Mouse (Mus musculus): ENCODE data around the gene Igsf8. TPM values are rescaled to one million over a fixed set of nuclear protein-coding genes. Genes with fewer than 3 reads are reported as not detected.

Igsf8 gene
- polyA plus RNA-seq, 1 experiment from 2014 or later = 169 TPM

DNA sequence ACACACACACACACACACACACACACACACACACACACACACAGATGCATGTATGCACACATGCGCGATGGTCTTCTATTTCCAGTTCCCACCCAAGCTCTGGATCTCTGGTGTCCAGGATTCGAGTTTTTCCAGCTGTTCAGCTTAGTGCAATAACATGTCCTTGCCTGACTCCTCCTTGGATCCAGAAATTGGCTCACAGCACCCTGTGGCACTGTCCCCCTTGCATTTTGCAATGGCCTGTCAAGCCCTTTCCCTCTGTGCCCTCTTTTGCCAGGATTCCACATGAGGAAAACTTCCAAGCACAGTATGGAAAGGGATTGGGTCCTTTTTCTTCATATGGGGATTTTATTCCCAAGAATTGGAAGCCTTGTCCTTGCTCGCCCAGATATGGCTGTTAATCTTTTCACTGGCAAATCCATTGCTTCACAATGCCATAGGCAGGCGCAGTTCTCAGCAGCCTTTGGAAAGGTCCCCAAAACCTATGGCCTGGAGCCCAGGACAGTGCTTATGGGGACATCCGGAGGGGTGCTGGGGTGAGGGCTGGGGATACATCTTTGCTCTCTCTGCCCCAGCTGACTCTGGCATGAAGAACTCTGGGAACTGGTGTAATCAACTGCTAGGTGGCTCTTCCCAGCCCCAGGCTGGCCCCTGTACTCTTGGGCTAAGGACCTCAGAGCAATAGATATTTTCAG lies 35.5 kb downstream of the Igsf8 start:
- 79% methylated on average over 6 of the region's 6 CpGs for WGBS
- H3K4me2 ChIP-seq = peak overlapping the region; percentile 46
- H3K36me3 ChIP-seq (ENCODE audit: poor library complexity, severe bottlenecking) = no peaks in the 10 kb centered on the region
- no peaks in the 10 kb centered on the region for H3K27me3 ChIP-seq
- no peaks in the 10 kb centered on the region for H3K9me3 ChIP-seq (replicated peaks)
- H3K27ac ChIP-seq = peak overlapping the region; percentile 73
- peak overlapping the region; percentile 27 for H3K4me3 ChIP-seq
- no peak for ATAC-seq
- H3K9ac ChIP-seq = peak overlapping the region; percentile 45
- H3K4me1 ChIP-seq = peaks cover 60% of the 10 kb centered on the region

DNA sequence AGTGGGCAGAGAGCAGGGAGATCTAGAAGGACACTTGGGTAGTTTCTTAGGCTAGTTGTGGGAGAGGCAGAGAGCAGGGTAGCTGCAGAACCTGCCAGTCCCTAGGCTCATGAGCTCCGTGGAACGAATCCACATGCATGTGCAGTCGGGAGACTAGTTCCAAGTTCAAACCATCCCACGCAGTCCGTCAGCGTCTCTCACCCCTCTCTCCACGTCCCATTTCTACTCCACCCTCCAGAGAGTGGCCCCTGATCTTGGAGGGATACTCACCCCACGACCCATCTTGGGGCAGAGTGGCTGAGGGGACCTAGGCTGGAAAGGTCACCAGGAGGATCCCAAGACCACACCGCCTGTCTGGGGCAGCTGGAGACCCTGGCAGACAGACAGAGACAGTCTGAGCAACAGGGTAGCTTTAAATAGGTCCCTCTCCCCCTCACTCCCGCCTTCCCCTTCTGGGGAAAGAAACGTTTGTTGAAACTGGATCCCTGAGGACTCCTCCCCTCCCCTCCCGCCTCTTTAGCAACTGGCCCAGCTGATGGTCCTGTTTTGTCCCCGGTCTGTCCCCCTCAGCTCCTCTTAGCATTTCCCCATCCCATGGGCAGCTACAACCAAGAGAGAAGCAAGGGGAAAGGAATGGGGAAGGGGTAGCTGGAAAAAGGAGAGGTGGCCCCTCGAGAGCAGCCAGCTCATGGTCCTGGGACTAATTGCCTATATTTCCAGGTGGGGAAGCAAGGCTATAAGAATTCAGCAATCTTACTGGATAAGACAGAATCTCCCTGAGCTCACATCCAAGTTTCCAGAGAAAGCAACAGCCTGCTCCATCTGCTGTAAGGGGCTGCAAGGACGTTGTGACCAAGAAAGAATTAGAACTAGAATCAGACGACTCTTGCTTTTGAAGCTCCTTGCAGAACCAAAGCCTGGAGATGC lies 36.4 kb downstream of the Igsf8 start, which contains the start of gene Atp1a2:
Atp1a2 (minus strand) TSS at position 454 of the 927 bp plus-strand sequence.
- WGBS = 12% methylated on average over 16 of the region's 16 CpGs
- Histone ChIP-seq H3K9ac (peak within 1 kb of the TSS; percentile 45), H3K9me3 (replicated peaks) (no peaks in the 10 kb centered on the region), H3K27ac (peak within 1 kb of the TSS; percentile 73), H3K4me3 (peak within 1 kb of the TSS; percentile 27), H3K36me3 (ENCODE audit: poor library complexity, severe bottlenecking) (no peaks in the 10 kb centered on the region), H3K27me3 (no peaks in the 10 kb centered on the region), H3K4me2 (peak within 1 kb of the TSS; percentile 46), H3K4me1 (peaks cover 64% of the 10 kb centered on the region)
- ATAC-seq = peak; percentile 33; the same call in 1 of the 2 replicates

DNA sequence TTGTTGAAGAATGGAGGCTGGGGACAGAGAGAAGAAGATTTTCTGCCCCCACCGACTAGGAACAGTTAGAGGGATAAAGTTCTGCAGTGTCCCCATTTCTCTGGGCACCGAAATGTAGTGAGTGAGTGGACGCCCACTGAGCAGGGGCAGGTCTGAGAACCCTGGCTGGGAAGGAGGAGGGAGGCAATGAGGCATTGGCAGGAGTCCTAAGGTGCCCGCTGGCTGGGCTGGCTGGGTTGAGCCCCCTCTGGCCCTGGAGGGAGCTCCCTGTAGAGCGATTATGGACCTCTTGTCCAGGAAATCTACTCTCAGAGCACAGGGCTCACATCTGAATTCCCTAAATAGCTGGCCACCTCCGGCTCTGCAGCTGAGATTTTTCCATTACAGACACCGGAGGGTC lies 38.1 kb downstream of the Igsf8 start:
- 73% methylated on average over 7 of the region's 7 CpGs for WGBS
- no peak overlapping the region for H3K4me3 ChIP-seq
- H3K4me2 ChIP-seq = no peak overlapping the region
- no peaks in the 10 kb centered on the region for H3K27me3 ChIP-seq
- H3K9me3 ChIP-seq (replicated peaks) = no peaks in the 10 kb centered on the region
- H3K27ac ChIP-seq = no peak overlapping the region
- ATAC-seq = no peak
- H3K36me3 ChIP-seq (ENCODE audit: poor library complexity, severe bottlenecking) = no peaks in the 10 kb centered on the region
- peaks cover 63% of the 10 kb centered on the region for H3K4me1 ChIP-seq
- no peak overlapping the region for H3K9ac ChIP-seq

DNA sequence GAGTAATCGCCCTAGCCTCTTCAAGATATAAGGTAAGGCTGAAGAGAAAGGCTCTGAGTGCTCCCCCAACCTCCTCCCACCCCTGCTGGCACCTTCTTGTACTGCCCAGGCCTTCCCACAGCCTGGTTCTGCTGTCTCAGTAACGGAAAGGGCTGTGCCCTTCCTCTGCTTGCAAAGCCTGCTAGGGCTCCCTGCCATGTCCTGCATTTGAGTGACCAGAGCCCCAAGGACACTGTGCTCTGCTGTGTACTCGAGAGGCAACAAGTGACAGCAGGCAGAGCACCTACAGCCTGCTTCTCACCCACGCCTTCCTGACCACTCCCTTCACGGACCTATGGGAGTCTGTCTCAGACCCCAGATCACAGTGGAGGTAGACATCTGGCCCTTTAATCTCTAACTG lies 38.8 kb downstream of the Igsf8 start:
- WGBS = 74% methylated on average over 5 of the region's 5 CpGs
- H3K9me3 ChIP-seq (replicated peaks) = no peaks in the 10 kb centered on the region
- no peak overlapping the region for H3K4me2 ChIP-seq
- ATAC-seq = no peak
- H3K36me3 ChIP-seq (ENCODE audit: poor library complexity, severe bottlenecking) = no peaks in the 10 kb centered on the region
- no peak overlapping the region for H3K9ac ChIP-seq
- peaks cover 55% of the 10 kb centered on the region for H3K4me1 ChIP-seq
- no peaks in the 10 kb centered on the region for H3K27me3 ChIP-seq
- no peak overlapping the region for H3K27ac ChIP-seq
- H3K4me3 ChIP-seq = no peak overlapping the region

DNA sequence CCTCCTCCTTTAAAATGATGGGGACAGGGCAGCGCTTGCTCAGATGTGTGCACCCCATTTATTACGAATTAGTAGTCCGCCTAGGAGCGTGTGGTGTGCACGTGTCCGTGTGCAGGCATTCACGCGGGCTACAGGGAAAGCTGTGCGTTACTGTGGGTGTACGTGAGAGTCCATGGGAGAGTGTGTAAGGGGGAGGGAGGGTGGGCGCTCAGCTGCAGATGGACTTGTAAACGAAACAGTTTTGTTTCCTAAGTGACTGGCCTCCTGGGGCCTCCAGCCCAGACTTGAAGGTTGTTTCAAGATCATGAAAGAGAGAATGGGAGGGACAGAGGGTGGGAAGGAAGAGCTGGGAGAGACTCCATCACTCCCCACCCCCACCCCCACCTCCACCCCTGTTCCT lies 39.7 kb downstream of the Igsf8 start:
- H3K4me1 ChIP-seq = peaks cover 46% of the 10 kb centered on the region
- no peaks in the 10 kb centered on the region for H3K36me3 ChIP-seq (ENCODE audit: poor library complexity, severe bottlenecking)
- H3K27ac ChIP-seq = no peak overlapping the region
- no peak overlapping the region for H3K4me2 ChIP-seq
- 43% methylated on average over 12 of the region's 12 CpGs for WGBS
- H3K27me3 ChIP-seq = no peaks in the 10 kb centered on the region
- no peak overlapping the region for H3K9ac ChIP-seq
- ATAC-seq = no peak
- H3K9me3 ChIP-seq (replicated peaks) = no peaks in the 10 kb centered on the region
- no peak overlapping the region for H3K4me3 ChIP-seq

DNA sequence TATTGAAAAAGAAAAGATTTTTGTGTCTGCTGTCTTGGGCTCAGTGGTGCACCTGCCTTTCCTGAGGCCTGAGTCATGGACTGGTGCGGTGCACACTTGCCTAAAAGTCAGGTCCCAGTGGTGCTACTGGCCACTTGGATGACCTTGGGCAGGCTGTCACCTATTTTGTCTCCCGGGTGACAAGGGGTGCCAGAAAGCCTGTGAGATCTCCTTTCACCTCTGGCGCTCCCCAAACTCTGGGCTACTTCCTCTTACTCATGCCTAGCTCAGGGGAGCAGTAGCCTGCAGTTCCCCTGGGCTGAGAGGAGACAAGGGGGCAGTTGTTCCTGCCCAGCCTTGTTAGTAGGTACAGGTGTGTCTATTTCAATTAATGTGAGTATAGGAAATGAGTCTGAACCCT lies 40.9 kb downstream of the Igsf8 start:
- Histone ChIP-seq H3K4me2 (no peak overlapping the region), H3K36me3 (ENCODE audit: poor library complexity, severe bottlenecking) (no peaks in the 10 kb centered on the region), H3K4me1 (peaks cover 39% of the 10 kb centered on the region), H3K27me3 (no peaks in the 10 kb centered on the region), H3K27ac (no peak overlapping the region), H3K9me3 (replicated peaks) (no peaks in the 10 kb centered on the region), H3K4me3 (no peak overlapping the region), H3K9ac (no peak overlapping the region)
- no peak for ATAC-seq
- WGBS = 65% methylated on average over 3 of the region's 3 CpGs

DNA sequence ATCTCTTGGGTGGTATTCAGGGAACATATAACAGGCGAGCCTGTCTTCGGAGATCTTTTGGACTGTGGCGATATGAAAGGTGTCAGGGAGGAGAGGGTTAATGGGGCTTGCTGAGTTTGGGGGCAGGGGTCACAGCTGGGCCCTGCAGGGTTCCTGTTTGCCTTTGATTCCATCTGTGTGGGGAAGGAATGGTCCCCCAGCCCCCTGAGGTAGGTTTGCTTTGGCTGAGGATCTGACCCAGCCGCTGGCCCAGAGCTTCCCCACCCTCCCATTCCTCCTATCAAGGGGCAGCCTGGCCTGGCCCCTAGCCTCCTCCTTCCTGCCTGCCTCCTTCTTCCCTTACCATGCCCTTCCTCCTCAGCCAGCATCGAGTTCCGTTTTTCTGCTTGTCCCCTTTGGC lies 41.4 kb downstream of the Igsf8 start:
- Histone ChIP-seq H3K27ac (no peak overlapping the region), H3K4me2 (no peak overlapping the region), H3K4me3 (no peak overlapping the region), H3K36me3 (ENCODE audit: poor library complexity, severe bottlenecking) (no peaks in the 10 kb centered on the region), H3K4me1 (peaks cover 37% of the 10 kb centered on the region), H3K27me3 (no peaks in the 10 kb centered on the region), H3K9ac (no peak overlapping the region), H3K9me3 (replicated peaks) (no peaks in the 10 kb centered on the region)
- ATAC-seq = no peak
- 13% methylated on average over 6 of the region's 6 CpGs for WGBS

DNA sequence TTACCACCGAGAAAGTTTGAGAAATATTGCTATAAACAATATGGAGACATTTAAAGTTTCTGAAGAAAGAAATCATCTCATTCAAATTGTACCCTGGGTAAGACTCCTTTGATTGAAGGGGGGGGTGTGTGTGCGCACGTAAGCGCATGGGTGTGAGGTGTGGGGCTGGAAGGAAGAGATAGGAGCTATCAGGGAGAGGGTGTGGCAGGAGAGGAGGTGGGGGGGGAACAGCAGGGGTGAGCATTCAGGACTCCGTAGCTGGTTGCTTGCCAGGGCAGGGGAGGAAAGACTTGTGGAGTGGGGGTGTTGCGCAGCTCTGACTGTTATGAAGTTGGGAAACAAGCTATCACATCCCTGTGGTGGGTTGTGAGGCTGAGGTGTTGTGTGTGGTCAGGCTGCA lies 43.0 kb downstream of the Igsf8 start:
- no peaks in the 10 kb centered on the region for H3K9me3 ChIP-seq (replicated peaks)
- H3K27ac ChIP-seq = no peak overlapping the region
- ATAC-seq = no peak
- 77% methylated on average over 6 of the region's 6 CpGs for WGBS
- no peaks in the 10 kb centered on the region for H3K36me3 ChIP-seq (ENCODE audit: poor library complexity, severe bottlenecking)
- no peak overlapping the region for H3K9ac ChIP-seq
- H3K4me1 ChIP-seq = peaks cover 44% of the 10 kb centered on the region
- H3K4me2 ChIP-seq = no peak overlapping the region
- H3K4me3 ChIP-seq = no peak overlapping the region
- no peaks in the 10 kb centered on the region for H3K27me3 ChIP-seq

DNA sequence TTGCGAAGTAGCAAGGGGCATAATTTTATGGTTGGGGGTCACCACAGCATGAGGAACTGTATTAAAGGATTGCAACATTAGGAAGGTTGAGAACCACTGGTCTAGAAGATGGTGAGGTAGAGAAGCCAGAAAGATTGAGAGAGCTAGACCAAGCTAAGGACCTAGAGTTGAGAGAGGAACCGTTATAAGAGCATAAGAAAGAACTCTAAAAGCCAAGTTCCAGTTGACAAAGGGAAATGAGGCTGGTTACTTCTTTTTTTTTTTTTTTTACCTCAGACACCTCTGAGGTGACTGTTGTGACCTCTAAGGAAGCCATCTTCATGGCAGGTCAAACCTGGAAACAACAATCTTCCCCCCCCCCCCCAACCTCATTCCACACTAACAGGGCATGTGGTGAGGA lies 43.7 kb downstream of the Igsf8 start:
- H3K4me1 ChIP-seq = peaks cover 50% of the 10 kb centered on the region
- no peaks in the 10 kb centered on the region for H3K27me3 ChIP-seq
- H3K9ac ChIP-seq = no peak overlapping the region
- H3K4me2 ChIP-seq = no peak overlapping the region
- no peaks in the 10 kb centered on the region for H3K9me3 ChIP-seq (replicated peaks)
- no peaks in the 10 kb centered on the region for H3K36me3 ChIP-seq (ENCODE audit: poor library complexity, severe bottlenecking)
- no peak for ATAC-seq
- WGBS = 94% methylated on average over 2 of the region's 2 CpGs
- no peak overlapping the region for H3K27ac ChIP-seq
- no peak overlapping the region for H3K4me3 ChIP-seq

DNA sequence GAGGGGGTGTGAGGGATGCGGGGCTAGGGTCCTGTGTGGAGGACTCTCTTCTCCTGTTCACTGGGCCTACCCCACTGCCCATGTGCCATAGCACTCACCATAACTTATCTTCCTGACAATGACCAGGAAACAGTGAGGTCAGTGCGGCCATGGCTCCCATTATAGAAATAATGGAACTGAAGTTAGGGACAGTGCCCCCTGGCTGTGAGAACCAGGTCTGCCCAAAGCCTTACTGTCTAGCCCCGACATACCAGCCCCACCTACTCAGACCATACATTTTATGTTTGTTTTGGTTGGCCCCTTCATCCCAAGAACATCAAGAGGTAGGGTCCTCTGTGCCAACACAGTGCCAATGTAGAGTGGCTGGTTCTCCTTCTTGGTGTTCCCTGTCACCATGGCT lies 44.2 kb downstream of the Igsf8 start:
- H3K4me3 ChIP-seq = no peak overlapping the region
- H3K9ac ChIP-seq = no peak overlapping the region
- WGBS = 78% methylated on average over 3 of the region's 3 CpGs
- H3K27ac ChIP-seq = no peak overlapping the region
- ATAC-seq = no peak
- H3K4me1 ChIP-seq = peaks cover 51% of the 10 kb centered on the region
- no peak overlapping the region for H3K4me2 ChIP-seq
- no peaks in the 10 kb centered on the region for H3K36me3 ChIP-seq (ENCODE audit: poor library complexity, severe bottlenecking)
- no peaks in the 10 kb centered on the region for H3K27me3 ChIP-seq
- no peaks in the 10 kb centered on the region for H3K9me3 ChIP-seq (replicated peaks)

DNA sequence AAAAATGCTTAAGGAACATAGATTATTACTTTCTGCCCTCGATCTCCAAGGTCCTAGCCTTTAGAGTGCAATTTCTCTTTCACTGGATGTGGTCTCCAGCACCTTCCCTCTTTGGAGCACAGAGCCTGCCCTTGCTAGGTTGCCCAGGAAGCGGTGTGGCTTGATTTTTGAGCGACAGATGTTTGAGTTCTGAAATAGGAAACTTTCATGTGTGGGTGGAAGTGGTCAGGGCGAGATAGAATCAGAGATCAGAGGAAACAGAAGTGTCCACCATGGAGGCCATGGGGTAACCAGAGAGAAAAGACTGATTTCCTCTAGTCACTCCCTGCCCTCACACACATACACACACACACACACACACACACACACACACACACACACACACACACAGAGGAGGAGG lies 44.8 kb downstream of the Igsf8 start:
- Histone ChIP-seq H3K27me3 (no peaks in the 10 kb centered on the region), H3K4me3 (no peak overlapping the region), H3K4me1 (peaks cover 49% of the 10 kb centered on the region), H3K9me3 (replicated peaks) (no peaks in the 10 kb centered on the region), H3K27ac (no peak overlapping the region), H3K9ac (no peak overlapping the region), H3K4me2 (no peak overlapping the region), H3K36me3 (ENCODE audit: poor library complexity, severe bottlenecking) (no peaks in the 10 kb centered on the region)
- ATAC-seq = no peak
- 96% methylated on average over 4 of the region's 4 CpGs for WGBS

DNA sequence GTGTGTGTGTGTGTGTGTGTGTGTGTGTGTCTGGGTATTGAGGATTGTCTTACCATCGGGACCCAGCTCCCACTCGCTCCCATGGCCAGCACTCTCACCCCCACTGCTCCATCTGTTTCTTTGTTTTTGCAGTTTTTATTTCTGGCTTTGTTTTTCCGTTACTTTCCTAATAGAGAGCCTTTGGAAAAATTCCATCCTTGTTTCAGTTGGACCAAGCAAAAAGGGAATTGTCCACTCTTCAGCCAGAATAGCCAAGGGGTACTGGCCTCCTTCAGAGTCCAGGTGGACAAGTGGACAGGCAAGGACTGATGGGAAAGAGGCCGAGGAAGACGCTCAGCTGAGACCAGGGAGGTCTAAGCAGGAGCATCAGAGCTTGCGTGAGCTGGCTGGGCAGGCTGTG lies 45.4 kb downstream of the Igsf8 start:
- Histone ChIP-seq H3K4me2 (no peak overlapping the region), H3K27ac (no peak overlapping the region; the same call in 1 of the 2 replicates), H3K36me3 (ENCODE audit: poor library complexity, severe bottlenecking) (no peaks in the 10 kb centered on the region), H3K4me3 (no peak overlapping the region), H3K4me1 (peaks cover 50% of the 10 kb centered on the region), H3K27me3 (no peaks in the 10 kb centered on the region), H3K9ac (no peak overlapping the region), H3K9me3 (replicated peaks) (no peaks in the 10 kb centered on the region)
- ATAC-seq = no peak
- WGBS = 67% methylated on average over 6 of the region's 6 CpGs

Data from forebrain, embryonic 13.5 days (tissue).